Mouse (Mus musculus) T-helper 1 cell (primary cell): ENCODE data around the gene Cox4i2.

Experiments used
- in situ Hi-C: fragments of 300-600 bp; cut with MboI, MseI; formaldehyde crosslinking; loops from one replicate; pipeline ENCODE4 v1.15.1; 2025; ENCODE audit warnings: high pct_unique_total_duplicates

Cox4i2 gene

DNA sequence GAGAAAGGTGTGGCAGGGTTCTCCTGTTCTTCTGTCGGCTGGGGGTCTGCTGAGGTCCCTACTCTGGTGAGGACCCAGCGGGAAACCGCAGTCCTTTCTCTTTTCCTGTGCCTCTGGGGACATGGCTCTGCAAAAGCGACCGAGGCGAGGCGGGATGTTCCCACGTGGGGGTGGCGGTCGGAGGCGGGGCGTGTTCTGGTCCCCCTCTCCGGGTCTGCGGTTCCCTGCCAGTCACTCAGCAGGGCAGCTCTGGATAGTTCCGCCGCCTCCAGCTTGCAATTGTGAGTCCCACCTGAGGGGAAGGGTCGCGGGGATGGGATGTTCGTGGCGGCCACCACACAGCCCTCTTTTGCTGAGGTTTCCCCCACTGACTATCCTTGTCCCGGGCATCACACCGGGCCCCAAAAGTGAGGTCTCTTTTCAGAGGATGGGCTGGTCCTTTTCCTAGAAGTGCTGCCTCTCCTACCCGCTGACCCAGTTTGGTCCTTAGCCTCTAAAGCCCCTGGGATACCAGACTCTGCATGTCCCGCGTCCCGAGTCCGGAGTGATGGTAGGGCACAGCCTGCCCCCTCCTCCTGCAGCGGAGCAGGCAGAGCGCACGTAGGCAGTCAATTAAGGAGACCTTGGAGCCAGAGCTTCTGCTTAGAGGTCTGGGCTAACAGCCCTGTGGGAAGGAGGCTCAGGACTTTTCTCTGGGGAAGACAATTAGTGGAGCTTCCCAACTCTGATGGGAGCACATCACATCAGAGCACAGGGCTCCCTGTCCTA is at the start of gene Cox4i2:
Cox4i2 (plus strand) TSS at position 230 of the 768 bp plus-strand sequence.
- in situ Hi-C loops, result no loop called here

GRCm38 (mm10) chr2:152704256-152704605 is 49.7 kb upstream of the Cox4i2 start:
- in situ Hi-C loops, result no loop called here

DNA sequence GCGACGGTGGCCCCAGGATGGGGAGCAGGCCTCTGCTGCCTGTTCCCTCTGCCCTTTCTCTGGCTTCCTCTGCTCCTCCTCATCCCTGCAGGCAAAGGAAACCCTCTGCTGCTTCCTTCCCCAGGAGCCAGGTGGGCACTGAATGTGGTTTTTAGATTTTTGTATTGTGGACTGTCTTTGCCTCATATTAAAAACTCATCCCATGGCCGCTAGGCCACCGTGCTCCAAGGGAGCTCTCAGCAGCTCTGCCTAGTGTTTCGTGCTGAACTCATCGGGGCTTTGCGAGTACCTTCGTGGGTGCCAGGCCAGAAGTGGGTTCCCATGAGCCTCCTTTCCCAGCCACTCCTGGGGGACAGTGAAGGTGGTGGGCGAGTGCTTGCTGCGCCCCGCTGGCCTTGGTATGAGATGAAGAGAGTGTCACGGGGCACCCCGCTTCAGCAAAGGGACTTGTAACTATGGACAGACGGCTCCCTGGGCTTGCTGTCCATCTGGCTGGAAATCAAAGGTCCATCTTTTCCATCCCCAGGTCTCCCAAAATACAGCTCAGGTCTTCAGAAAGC is 49.1 kb upstream of the Cox4i2 start:
- in situ Hi-C loops, result no loop called here

DNA sequence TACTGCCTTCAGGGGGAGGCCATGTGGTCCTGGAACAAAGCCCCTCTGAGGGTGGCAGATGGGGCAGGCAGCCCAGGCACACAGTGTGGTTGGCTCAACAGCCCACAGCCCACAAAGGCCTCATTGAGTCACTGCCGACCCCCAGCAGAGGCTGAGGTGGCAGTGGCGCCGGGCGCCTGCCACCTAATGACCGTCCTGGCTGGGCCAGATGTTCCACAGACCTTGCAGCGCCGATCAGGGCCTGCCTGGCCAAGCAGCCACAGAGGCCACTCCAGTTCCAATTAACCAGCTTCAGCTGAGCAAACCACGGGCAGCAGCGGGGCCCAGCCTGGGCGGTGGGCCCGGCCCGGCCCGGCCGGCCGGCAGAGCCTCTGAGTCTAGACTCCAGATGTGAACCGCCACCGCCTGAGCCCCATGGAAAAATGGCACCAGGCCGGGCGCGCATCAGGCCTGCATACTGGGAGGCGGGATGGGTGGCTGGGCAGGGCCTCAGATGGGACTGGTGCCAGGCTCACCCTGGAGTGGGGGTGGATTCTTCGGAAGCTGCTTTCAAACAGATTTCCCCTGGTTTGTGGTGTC is 47.9 kb upstream of the Cox4i2 start:
- in situ Hi-C loops, result no loop called here

DNA sequence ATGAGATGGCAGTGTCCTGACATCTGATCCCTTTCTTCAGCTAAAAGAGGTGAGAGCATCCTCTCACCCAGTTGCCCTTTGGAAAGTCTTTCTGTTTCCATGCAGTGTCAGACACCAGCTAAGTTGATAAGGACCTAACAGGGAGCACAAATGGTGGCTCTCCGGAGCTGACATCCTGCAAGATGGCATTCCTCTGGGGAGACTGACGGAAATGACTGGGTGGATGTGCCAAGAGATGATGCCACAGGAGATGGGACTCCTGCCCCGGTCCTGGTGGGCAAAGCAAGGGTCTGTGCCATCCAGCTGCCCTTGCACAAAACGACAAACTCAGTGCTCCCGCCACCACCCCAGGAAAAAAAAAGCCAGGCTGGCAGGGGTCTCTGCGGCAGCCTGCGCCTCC is 46.8 kb upstream of the Cox4i2 start:
- in situ Hi-C loops, result no loop called here

- in situ Hi-C loops, result no loop called here
These were observed 46.3 kb upstream of the Cox4i2 start for GRCm38 (mm10) chr2:152707627-152708026.

- in situ Hi-C loops, result no loop called here
These were observed 44.9 kb upstream of the Cox4i2 start for GRCm38 (mm10) chr2:152709066-152709465.

DNA sequence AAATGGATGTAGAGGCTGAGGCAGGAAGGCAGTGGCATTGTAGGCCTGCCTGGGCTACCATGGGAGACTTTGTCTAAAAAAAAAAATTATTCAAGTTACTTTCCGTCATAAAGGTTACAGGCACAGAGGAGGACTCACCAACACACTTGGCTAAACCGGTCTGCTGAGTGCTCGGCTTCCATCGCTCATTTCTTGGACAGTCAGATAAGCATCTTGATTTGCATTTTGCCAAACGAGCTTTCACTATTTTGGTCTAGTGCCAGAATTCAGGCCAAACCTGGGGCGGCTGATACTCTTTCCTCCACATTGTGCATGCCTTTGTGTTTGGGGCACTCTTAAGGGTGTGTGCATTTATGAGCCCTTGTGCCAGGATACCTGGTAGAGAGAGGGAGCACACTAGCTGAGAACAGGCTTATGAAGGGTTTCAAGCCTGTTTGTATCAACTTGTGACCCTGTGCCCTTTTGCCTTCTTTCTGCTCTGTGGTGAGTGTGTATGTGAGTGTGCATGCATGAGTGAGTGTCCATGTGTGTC is 37.7 kb upstream of the Cox4i2 start:
- in situ Hi-C loops, result no loop called here

DNA sequence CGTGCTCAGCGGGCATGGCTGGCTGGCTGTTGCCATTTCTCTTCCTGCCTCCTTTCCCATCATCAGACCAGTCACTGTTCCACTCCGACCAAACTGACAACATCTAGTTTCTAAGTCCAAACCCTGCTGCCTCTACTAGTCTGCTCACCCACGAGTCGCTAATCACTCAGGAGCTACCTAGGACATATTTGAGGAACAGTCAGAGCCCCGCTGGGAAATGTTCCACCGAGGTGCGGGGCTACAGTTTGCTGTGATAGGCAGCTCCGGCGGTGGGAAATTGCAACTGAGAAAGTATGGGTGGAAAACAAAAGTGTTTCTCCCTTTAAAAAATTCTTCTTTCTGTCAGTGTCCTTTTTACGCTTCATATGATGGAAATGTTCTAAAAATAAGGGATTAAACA is 36.3 kb upstream of the Cox4i2 start:
- in situ Hi-C loops, result no loop called here

DNA sequence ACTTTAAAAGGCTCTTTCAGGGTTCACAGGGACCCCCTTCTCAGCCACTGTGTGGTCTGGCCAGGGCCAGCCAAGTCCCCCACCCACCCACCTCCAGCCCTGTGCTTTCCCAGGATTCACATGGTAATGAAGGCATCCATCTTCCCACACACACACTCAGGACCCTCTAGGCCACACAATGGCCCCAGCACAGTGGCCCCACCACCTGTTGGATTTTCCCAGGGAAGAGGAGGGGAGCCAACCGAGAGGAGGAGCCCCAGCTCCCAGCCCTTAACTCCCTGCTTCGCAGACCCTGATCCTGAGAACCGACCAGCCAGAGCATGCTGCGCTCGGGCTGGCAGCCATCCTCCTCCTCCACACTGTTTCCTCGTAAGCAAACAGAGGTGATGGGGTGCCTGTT is 35.9 kb upstream of the Cox4i2 start:
- in situ Hi-C loops, result no loop called here

GRCm38 (mm10) chr2:152723651-152724331 is 30.2 kb upstream of the Cox4i2 start:
- in situ Hi-C loops, result no loop called here

- in situ Hi-C loops, result no loop called here
These were observed 29.6 kb upstream of the Cox4i2 start for GRCm38 (mm10) chr2:152724332-152724723.

DNA sequence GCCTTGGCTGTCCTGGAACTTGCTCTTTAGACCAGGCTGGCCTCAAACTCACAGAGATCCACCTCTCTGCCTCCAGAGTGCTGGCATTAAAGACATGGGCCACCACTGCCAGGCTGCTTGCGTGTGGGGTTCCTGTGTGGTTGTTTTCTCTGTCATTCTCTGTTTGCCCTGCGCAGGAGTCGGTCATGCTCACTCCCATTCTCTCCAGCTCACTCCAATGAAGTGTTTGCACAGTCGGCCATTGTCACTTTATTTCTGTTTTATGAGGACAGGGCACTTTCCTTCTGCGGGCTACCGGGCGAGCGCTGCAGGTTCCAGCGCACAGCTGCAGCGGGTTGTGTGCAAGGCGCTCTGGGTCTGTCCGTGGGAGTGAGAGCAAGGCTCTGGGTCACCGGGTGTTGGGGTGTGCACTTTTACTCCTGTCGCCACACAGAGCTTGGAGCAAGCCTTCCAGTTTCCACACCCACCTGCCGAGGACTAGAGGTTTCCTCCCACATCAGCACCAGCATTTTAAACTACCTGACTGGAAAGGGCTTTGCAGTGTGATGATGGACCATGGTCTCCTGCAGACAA is 28.7 kb upstream of the Cox4i2 start:
- in situ Hi-C loops, result no loop called here

- in situ Hi-C loops, result no loop called here
These were observed 27.8 kb upstream of the Cox4i2 start for GRCm38 (mm10) chr2:152726213-152726612.

DNA sequence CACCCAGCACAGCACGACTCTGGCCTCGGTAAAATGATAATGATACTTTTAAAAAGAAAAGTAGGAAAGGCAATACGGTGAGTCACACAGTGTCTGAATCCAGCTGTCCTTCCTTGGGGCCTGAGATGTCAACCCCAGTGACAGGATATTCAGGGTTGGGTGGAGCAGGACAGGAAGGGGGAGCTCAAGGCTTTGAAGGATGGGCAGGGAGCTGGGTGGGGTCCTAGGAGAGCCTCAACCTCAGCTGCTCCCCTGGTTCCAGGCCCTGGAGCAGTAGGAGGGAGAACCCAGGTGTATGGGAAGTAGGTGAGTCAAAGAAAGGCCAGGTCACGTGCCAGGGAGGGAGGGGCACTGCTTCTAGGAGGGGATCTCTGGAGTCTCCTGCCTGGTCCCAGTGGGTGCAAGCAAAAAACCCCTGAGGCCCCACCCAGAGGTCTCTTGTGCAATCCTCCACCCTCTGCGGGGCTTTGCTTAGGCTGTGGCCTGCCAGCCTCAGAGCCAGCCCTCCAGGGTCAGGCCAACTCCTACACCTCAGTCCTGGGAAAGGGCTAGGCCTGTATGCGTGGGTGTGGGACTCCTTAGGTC is 27.1 kb upstream of the Cox4i2 start:
- in situ Hi-C loops, result no loop called here

- in situ Hi-C loops, result no loop called here
These were observed 26.0 kb upstream of the Cox4i2 start for GRCm38 (mm10) chr2:152727795-152728510.

GRCm38 (mm10) chr2:152728594-152728993 is 25.4 kb upstream of the Cox4i2 start:
- in situ Hi-C loops, result no loop called here

DNA sequence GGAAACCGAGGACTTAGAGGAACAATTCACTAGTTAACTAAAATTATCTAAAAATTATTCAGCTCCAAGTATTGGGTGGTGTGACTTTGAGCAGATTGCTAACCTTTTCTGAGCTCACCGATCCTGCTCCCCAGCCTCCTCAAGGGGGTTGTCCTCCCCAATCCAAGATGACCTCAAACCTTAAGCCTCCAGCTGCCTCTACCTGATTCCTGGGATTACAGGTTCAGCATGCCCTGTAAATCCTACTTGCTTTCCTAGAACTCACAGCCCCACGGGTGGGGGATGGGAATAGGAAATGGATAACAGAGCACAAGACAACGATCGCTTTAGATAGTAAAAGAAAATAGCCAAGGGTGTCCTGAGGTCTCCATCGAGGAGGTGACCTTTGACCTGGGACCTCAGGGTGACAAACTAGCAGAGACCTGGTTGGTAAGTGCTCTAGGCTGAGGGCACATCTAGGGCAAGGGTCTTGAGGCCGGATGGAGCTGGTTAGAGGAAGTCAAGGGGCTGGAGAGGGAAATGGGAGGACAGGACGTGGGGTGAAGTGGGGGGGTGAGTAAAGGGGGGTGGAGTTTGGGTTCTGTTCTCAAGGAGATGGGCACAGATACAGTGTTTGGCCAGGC is 24.8 kb upstream of the Cox4i2 start:
- in situ Hi-C loops, result no loop called here

DNA sequence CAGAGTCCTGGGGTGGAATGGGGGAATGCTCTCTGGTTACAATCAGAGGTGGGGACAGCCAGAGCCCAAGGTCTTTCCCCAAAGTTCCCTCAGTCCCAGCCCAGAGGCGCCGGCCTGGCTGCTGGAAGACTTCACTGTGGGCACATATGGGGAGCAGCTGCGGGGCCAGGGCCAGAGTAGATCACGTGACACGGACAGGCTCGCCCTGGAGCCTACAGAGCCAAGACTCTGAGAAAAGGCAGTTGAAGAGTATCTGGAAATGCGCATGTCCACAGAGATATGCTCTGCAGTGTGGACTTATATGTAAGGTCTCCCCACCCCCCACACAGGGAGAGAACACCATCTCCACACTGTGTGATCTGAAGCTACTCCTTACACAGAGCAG is 24.3 kb upstream of the Cox4i2 start:
- in situ Hi-C loops, result no loop called here

- in situ Hi-C loops, result no loop called here
These were observed 20.8 kb upstream of the Cox4i2 start for GRCm38 (mm10) chr2:152733201-152733600.

DNA sequence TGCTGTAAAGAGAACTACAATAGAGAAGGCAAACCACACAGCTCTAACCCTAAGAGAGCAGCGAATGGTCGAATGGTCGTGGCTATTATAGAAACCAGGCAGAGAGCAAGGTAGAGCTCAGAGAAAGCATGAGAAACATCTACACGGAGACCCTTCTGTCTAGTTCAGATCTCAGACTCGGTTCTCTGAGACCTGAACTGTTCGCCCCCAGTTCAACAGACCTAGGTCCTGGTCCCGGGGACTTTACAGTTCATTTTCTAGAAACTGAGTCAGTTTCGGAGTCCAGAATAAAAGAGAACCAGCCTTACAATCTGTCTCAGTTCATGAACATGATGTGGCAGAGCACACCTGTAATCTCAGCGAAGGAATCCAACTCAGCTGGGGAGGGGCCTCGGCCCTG is 19.5 kb upstream of the Cox4i2 start:
- in situ Hi-C loops, result no loop called here
